Mouse (Mus musculus) kidney, postnatal 0 days (tissue): Measurements from ENCODE around the gene Gipc1. TPM values are rescaled to one million over a fixed set of nuclear protein-coding genes. Genes with fewer than 3 reads are reported as not detected.

Source experiments
- ATAC-seq: fragments of 200-750 bp; cut with Nextera tagmentation; replicated peaks from 2 replicates; pipeline ENCODE4 v1.8.0; 2017; ENCODE audit warnings: low read depth, moderate number of reproducible peaks, moderate TSS enrichment, moderate library complexity; ENCODE audit not compliant: low FRiP score
- DNase-seq: peaks from one replicate; pipeline ENCODE4 v3.0.0-alpha.2; 2016; ENCODE audit warnings: low spot score
- H3K27ac ChIP-seq: fragments of 300-500 bp; sonication (generic); 2 replicates; pipeline ENCODE4 v1.5.1; 2014; ENCODE audit warnings: mild to moderate bottlenecking
- H3K27me3 ChIP-seq: fragments of 300-500 bp; sonication (generic); 2 replicates; pipeline ENCODE4 v1.6.1; 2014; ENCODE audit warnings: low read length, mixed read lengths; ENCODE audit not compliant: insufficient read depth
- H3K36me3 ChIP-seq: fragments of 300-500 bp; sonication (generic); 2 replicates; pipeline ENCODE4 v1.6.1; 2014; ENCODE audit warnings: low read length, mixed read lengths; ENCODE audit not compliant: insufficient read depth
- H3K4me1 ChIP-seq: fragments of 300-500 bp; sonication (generic); replicated peaks from 2 replicates; pipeline ENCODE4 v1.6.1; 2014; ENCODE audit warnings: antibody characterized with exemption, low read length, mixed read lengths; ENCODE audit not compliant: insufficient read depth
- H3K4me2 ChIP-seq: fragments of 300-500 bp; sonication (generic); 2 replicates; pipeline ENCODE4 v1.6.1; 2014; ENCODE audit warnings: mild to moderate bottlenecking, low read length, moderate library complexity, mixed read lengths
- H3K4me3 ChIP-seq: fragments of 300-500 bp; sonication (generic); replicated peaks from 2 replicates; pipeline ENCODE4 v1.5.1; 2014; ENCODE audit warnings: low read depth, low read length
- H3K9ac ChIP-seq: fragments of 300-500 bp; sonication (generic); 2 replicates; pipeline ENCODE4 v1.6.1; 2014; ENCODE audit warnings: low read depth, low read length
- H3K9me3 ChIP-seq: fragments of 300-500 bp; sonication (generic); replicated peaks from 2 replicates; pipeline ENCODE4 v1.6.1; 2016; ENCODE audit warnings: low read length, inconsistent platforms, mixed read lengths
- CTCF ChIP-seq: IDR thresholded peaks from 2 replicates; pipeline ENCODE4 v1.5.1; 2016; ENCODE audit warnings: antibody characterized with exemption, low read depth, mild to moderate bottlenecking, moderate library complexity
- WGBS: fragments of 180-500 bp; shearing (Covaris S2); extraction: QIAGEN DNeasy Blood & Tissue Kit; methylation state at CpG from one replicate; pipeline ENCODE4 v1.1.7; 2014; 5-methylcytosine and 5-hydroxymethylcytosine counted together
- polyA plus RNA-seq: library from polyadenylated mRNA; unstranded; fragments of >200 nt; fragmentation: Nextera tagmentation; extraction: Ambion mirVana; gene quantifications from 2 replicates; pipeline ENCODE4 v1.2.1, GENCODE M21; 2015

The Gipc1 gene
- polyA plus RNA-seq, 1 experiment from 2014 or later = 197 TPM

GRCm38 (mm10) chr8:83654725-83655124, 2.2 kb downstream of the Gipc1 start:
- H3K4me2 ChIP-seq = no peak overlapping the region
- peaks cover 10% of the 10 kb centered on the region; the same call in 1 of the 2 replicates for H3K4me1 ChIP-seq
- ATAC-seq (no peak), DNase-seq (no peak)
- H3K36me3 ChIP-seq = no peaks in the 10 kb centered on the region
- H3K9me3 ChIP-seq = no peaks in the 10 kb centered on the region
- TF ChIP-seq CTCF = no peak
- no peak overlapping the region for H3K9ac ChIP-seq
- no peaks in the 10 kb centered on the region for H3K27me3 ChIP-seq
- WGBS = 91% methylated on average over 6 of the region's 6 CpGs
- no peak overlapping the region for H3K4me3 ChIP-seq
- no peak overlapping the region for H3K27ac ChIP-seq

- Histone ChIP-seq H3K9ac (no peak overlapping the region), H3K9me3 (no peaks in the 10 kb centered on the region), H3K36me3 (no peaks in the 10 kb centered on the region), H3K27me3 (no peaks in the 10 kb centered on the region), H3K27ac (no peak overlapping the region), H3K4me3 (no peak overlapping the region), H3K4me2 (no peak overlapping the region), H3K4me1 (peaks cover 18% of the 10 kb centered on the region; the same call in 1 of the 2 replicates)
- no peak for TF ChIP-seq CTCF
- no peak for ATAC-seq
- DNase-seq = no peak
- 88% methylated on average over 9 of the region's 9 CpGs for WGBS
Observed at GRCm38 (mm10) chr8:83656043-83656442, 3.6 kb downstream of the Gipc1 start.

- Histone ChIP-seq H3K27ac (no peak overlapping the region), H3K4me3 (no peak overlapping the region), H3K9me3 (no peaks in the 10 kb centered on the region), H3K36me3 (no peaks in the 10 kb centered on the region), H3K4me1 (peaks cover 24% of the 10 kb centered on the region; the same call in 1 of the 2 replicates), H3K9ac (no peak overlapping the region), H3K4me2 (no peak overlapping the region), H3K27me3 (no peaks in the 10 kb centered on the region)
- TF ChIP-seq CTCF = peak; percentile 47
- DNase-seq (peak; percentile 37), ATAC-seq (no peak)
- 70% methylated on average over 13 of the region's 13 CpGs for WGBS
Observed at GRCm38 (mm10) chr8:83656484-83657246, 4.2 kb downstream of the Gipc1 start.

GRCm38 (mm10) chr8:83660545-83660944, 8.1 kb downstream of the Gipc1 start:
- WGBS = 14% methylated on average over 8 of the region's 8 CpGs
- ATAC-seq = no peak
- peaks cover 31% of the 10 kb centered on the region for H3K4me1 ChIP-seq

GRCm38 (mm10) chr8:83660995-83661680, 8.7 kb downstream of the Gipc1 start:
- Histone ChIP-seq H3K36me3 (no peaks in the 10 kb centered on the region), H3K4me1 (peaks cover 37% of the 10 kb centered on the region), H3K27ac (peak overlapping the region; percentile 81), H3K4me2 (peak overlapping the region; percentile 38), H3K27me3 (no peaks in the 10 kb centered on the region), H3K9me3 (no peaks in the 10 kb centered on the region), H3K4me3 (no peak overlapping the region), H3K9ac (peak overlapping the region; percentile 33)
- peak; percentile 58 for DNase-seq
- WGBS = 16% methylated on average over 22 of the region's 22 CpGs
- TF ChIP-seq CTCF = peak; percentile 6; the same call in 1 of the 2 replicates
- peak; percentile 5; the same call in 1 of the 2 replicates for ATAC-seq

More at GRCm38 (mm10) chr8:83660545-83660944, 8.1 kb downstream of the Gipc1 start:
- Histone ChIP-seq H3K4me2 (peak overlapping the region; percentile 38), H3K36me3 (no peaks in the 10 kb centered on the region), H3K9me3 (no peaks in the 10 kb centered on the region), H3K27ac (peak overlapping the region; percentile 81; the same call in 1 of the 2 replicates), H3K27me3 (no peaks in the 10 kb centered on the region), H3K9ac (no peak overlapping the region), H3K4me3 (no peak overlapping the region)
- no peak for DNase-seq
- TF ChIP-seq CTCF = no peak

- H3K9ac ChIP-seq = 0 out of 2 replicates have a peak overlapping the region, but pooled peaks have one; percentile 13
- peak overlapping the region; percentile 81 for H3K27ac ChIP-seq
- 8% methylated on average over 4 of the region's 4 CpGs for WGBS
- ATAC-seq (peak; percentile 81), DNase-seq (peak; percentile 95)
- peak; percentile 99 for TF ChIP-seq CTCF
- peaks cover 49% of the 10 kb centered on the region for H3K4me1 ChIP-seq
- H3K27me3 ChIP-seq = no peaks in the 10 kb centered on the region
- peak overlapping the region; percentile 38; the same call in 1 of the 2 replicates for H3K4me2 ChIP-seq
- no peaks in the 10 kb centered on the region for H3K9me3 ChIP-seq
- H3K36me3 ChIP-seq = no peaks in the 10 kb centered on the region
- H3K4me3 ChIP-seq = no peak overlapping the region
Observed at GRCm38 (mm10) chr8:83662421-83662826, 9.9 kb downstream of the Gipc1 start.
